Mouse (Mus musculus) bone marrow, adult 2 months (tissue): ENCODE measurements around the gene Fggy. TPM values are rescaled to one million over a fixed set of nuclear protein-coding genes. Genes with fewer than 3 reads are reported as not detected.

ENCODE experiments used
- H3K27ac ChIP-seq: fragments of 200-500 bp; 2 replicates; pipeline ENCODE4 v1.5.1; 2012; ENCODE audit warnings: low read depth, mild to moderate bottlenecking, control low read depth, inconsistent platforms, low read length; ENCODE audit not compliant: control insufficient read depth, poor library complexity, insufficient read depth
- H3K4me1 ChIP-seq: fragments of 200-500 bp; 2 replicates; pipeline ENCODE4 v1.6.1; 2011; ENCODE audit warnings: low read length; ENCODE audit not compliant: control insufficient read depth, insufficient read depth
- H3K4me3 ChIP-seq: fragments of 200-500 bp; replicated peaks from 2 replicates; pipeline ENCODE3; 2011; ENCODE audit warnings: mild to moderate bottlenecking, low read depth, low read length, control low read depth; ENCODE audit not compliant: control insufficient read depth
- CTCF ChIP-seq: fragments of 200-500 bp; IDR thresholded peaks from 2 replicates; pipeline ENCODE4 v1.5.1; 2011; ENCODE audit warnings: low read length, control low read depth; ENCODE audit not compliant: control insufficient read depth, insufficient read depth
- POLR2A ChIP-seq: fragments of 200-500 bp; IDR thresholded peaks from 2 replicates; pipeline ENCODE4 v1.6.1; 2011; ENCODE audit warnings: low read depth, mild to moderate bottlenecking, control low read depth, low read length, borderline replicate concordance; ENCODE audit not compliant: control insufficient read depth
- WGBS: fragments of 180-500 bp; shearing (Covaris S2); methylation state at CpG from one replicate; pipeline ENCODE4 v1.1.7; 2018; 5-methylcytosine and 5-hydroxymethylcytosine counted together
- polyA plus RNA-seq: library from polyadenylated mRNA; stranded (reverse); fragments of >200 nt; gene quantifications from 2 replicates; pipeline ENCODE4 v1.2.4, GENCODE M21; 2011; ENCODE audit warnings: low replicate concordance; ENCODE audit not compliant: missing spikeins, insufficient read depth, insufficient read length

Fggy gene
- polyA plus RNA-seq, 1 experiment, result 6.5 TPM

- Histone ChIP-seq H3K27ac (no peak overlapping the region), H3K4me1 (no peaks in the 10 kb centered on the region), H3K4me3 (no peak overlapping the region)
- 35% methylated on average over 4 of the region's 4 CpGs for WGBS
- no peak for TF ChIP-seq CTCF
- no peak for TF ChIP-seq POLR2A
These were observed 327.2 kb downstream of the Fggy start for GRCm38 (mm10) chr4:95884184-95885145.

- H3K27ac ChIP-seq, result no peak overlapping the region
- no peak for TF ChIP-seq POLR2A
- no peak for TF ChIP-seq CTCF
- no peak overlapping the region for H3K4me3 ChIP-seq
- 52% methylated on average over 2 of the region's 2 CpGs for WGBS
- no peaks in the 10 kb centered on the region for H3K4me1 ChIP-seq
These were observed 338.0 kb downstream of the Fggy start for GRCm38 (mm10) chr4:95895199-95895754.

- no peak overlapping the region for H3K27ac ChIP-seq
- 81% methylated on average over 5 of the region's 5 CpGs for WGBS
- H3K4me1 ChIP-seq, result no peaks in the 10 kb centered on the region
- no peak overlapping the region for H3K4me3 ChIP-seq
- no peak for TF ChIP-seq CTCF
These were observed 339.3 kb downstream of the Fggy start for GRCm38 (mm10) chr4:95896571-95896970.

- 78% methylated on average over 7 of the region's 7 CpGs for WGBS
These were observed 340.0 kb downstream of the Fggy start for GRCm38 (mm10) chr4:95897236-95897874.

GRCm38 (mm10) chr4:95898714-95899113 is 341.4 kb downstream of the Fggy start:
- TF ChIP-seq CTCF (no peak), POLR2A (no peak)
- Histone ChIP-seq H3K4me1 (no peaks in the 10 kb centered on the region), H3K4me3 (no peak overlapping the region), H3K27ac (no peak overlapping the region)
- WGBS, result 68% methylated on average over 6 of the region's 6 CpGs

More at GRCm38 (mm10) chr4:95897236-95897874, 340.0 kb downstream of the Fggy start:
- TF ChIP-seq POLR2A (no peak), CTCF (no peak)
- no peaks in the 10 kb centered on the region for H3K4me1 ChIP-seq
- no peak overlapping the region for H3K4me3 ChIP-seq
- H3K27ac ChIP-seq, result no peak overlapping the region

- no peaks in the 10 kb centered on the region for H3K4me1 ChIP-seq
- no peak overlapping the region for H3K27ac ChIP-seq
- TF ChIP-seq CTCF, result no peak
- no peak for TF ChIP-seq POLR2A
- WGBS, result 66% methylated on average over 4 of the region's 4 CpGs
- no peak overlapping the region for H3K4me3 ChIP-seq
These were observed 342.8 kb downstream of the Fggy start for GRCm38 (mm10) chr4:95899926-95900712.

- no peak overlapping the region for H3K27ac ChIP-seq
- no peak overlapping the region for H3K4me3 ChIP-seq
- 84% methylated on average over 1 of the region's 1 CpGs for WGBS
- H3K4me1 ChIP-seq, result no peaks in the 10 kb centered on the region
- no peak for TF ChIP-seq POLR2A
- TF ChIP-seq CTCF, result no peak
These were observed 343.5 kb downstream of the Fggy start for GRCm38 (mm10) chr4:95900815-95901214.

- Histone ChIP-seq H3K4me3 (no peak overlapping the region), H3K4me1 (no peaks in the 10 kb centered on the region), H3K27ac (no peak overlapping the region)
- no peak for TF ChIP-seq CTCF
- no peak for TF ChIP-seq POLR2A
These were observed 348.8 kb downstream of the Fggy start for GRCm38 (mm10) chr4:95906141-95906540.
